Mouse (Mus musculus): ENCODE results near the gene Evl. TPM values are rescaled to one million over a fixed set of nuclear protein-coding genes. Genes with fewer than 3 reads are reported as not detected.

The Evl gene
- total RNA-seq, 1 experiment from 2014 or later = 10.3 TPM

- no peak for ATAC-seq (replicated peaks; ENCODE audit: low read depth, poor library complexity, severe bottlenecking)
Measured at GRCm38 (mm10) chr12:108718485-108718884, 164.0 kb downstream of the Evl start.

- no peak for ATAC-seq (replicated peaks; ENCODE audit: low read depth, poor library complexity, severe bottlenecking)
Measured at GRCm38 (mm10) chr12:108722464-108722863, 167.9 kb downstream of the Evl start.

- ATAC-seq (replicated peaks; ENCODE audit: low read depth, poor library complexity, severe bottlenecking) = no peak
Measured at GRCm38 (mm10) chr12:108723841-108724240, 169.3 kb downstream of the Evl start.

- no peak for ATAC-seq (replicated peaks; ENCODE audit: low read depth, poor library complexity, severe bottlenecking)
Measured at GRCm38 (mm10) chr12:108734386-108734785, 179.9 kb downstream of the Evl start.

- no peak for ATAC-seq (replicated peaks; ENCODE audit: low read depth, poor library complexity, severe bottlenecking)
Measured at GRCm38 (mm10) chr12:108737838-108738237, 183.3 kb downstream of the Evl start.

Other genes starting within 250 kb of the Evl start
- not detected in 2 replicates for gene Hhipl1, start 248.4 kb upstream of the Evl start, total RNA-seq (2017)
- gene Cyp46a1, start 220.3 kb upstream of the Evl start, total RNA-seq (2017) = not detected in 2 replicates
- gene Eml1, start 183.8 kb upstream of the Evl start, total RNA-seq (2017) = not detected in 2 replicates
- not detected in 2 replicates for gene Degs2, start 147.6 kb downstream of the Evl start, total RNA-seq (2017)
- 65.9 and 74.4 TPM in 2 replicates for gene Yy1, start 238.3 kb downstream of the Evl start, total RNA-seq (2017)

All from common myeloid progenitor, adult 5-6 weeks (primary cell).